ENCODE assay signal across 7 mouse cellular contexts in genomic region chr5:103211101-103211848, GRCm38 (mm10). TPM values are rescaled to one million over a fixed set of nuclear protein-coding genes. Genes with fewer than 3 reads are reported as not detected.
DNase-seq lines count a peak whose midpoint lies in the region; ATAC-seq lines count a peak whose summit lies in the region.

TSS of gene Mapk10 (minus strand) at chr5:103211334.

- no peaks in the 10 kb centered on the region for H3K27me3 ChIP-seq in embryonic facial prominence, embryonic 12.5 days
- H3K27me3 ChIP-seq in heart, embryonic 12.5 days (replicated peaks), result no peaks in the 10 kb centered on the region
- peaks cover 12% of the 10 kb centered on the region; the same call in 1 of the 2 replicates for H3K27me3 ChIP-seq in limb, embryonic 10.5 days (ENCODE audit: low read depth, poor library complexity, severe bottlenecking)
- no peaks in the 10 kb centered on the region for H3K27me3 ChIP-seq in neural tube, embryonic 15.5 days (replicated peaks)

- no peaks in the 10 kb centered on the region for H3K4me1 ChIP-seq in embryonic facial prominence, embryonic 12.5 days
- 0 out of 2 replicates have a peak, but pooled peaks cover 3% of the 10 kb centered on the region for H3K4me1 ChIP-seq in heart, embryonic 12.5 days (replicated peaks)
- peaks cover 7% of the 10 kb centered on the region for H3K4me1 ChIP-seq in limb, embryonic 10.5 days
- H3K4me1 ChIP-seq in neural tube, embryonic 15.5 days, result peaks cover 25% of the 10 kb centered on the region

- no peak within 1 kb of the TSS for H3K9ac ChIP-seq in embryonic facial prominence, embryonic 12.5 days
- peak within 1 kb of the TSS; percentile 23; the same call in 1 of the 2 replicates for H3K9ac ChIP-seq in heart, embryonic 12.5 days
- H3K9ac ChIP-seq in neural tube, embryonic 15.5 days (replicated peaks), result peak within 1 kb of the TSS; percentile 69

- no peak within 1 kb of the TSS for H3K27ac ChIP-seq in embryonic facial prominence, embryonic 12.5 days
- no peak within 1 kb of the TSS for H3K27ac ChIP-seq in heart, embryonic 12.5 days (ENCODE audit: poor library complexity, severe bottlenecking)
- no peak within 1 kb of the TSS for H3K27ac ChIP-seq in limb, embryonic 10.5 days
- H3K27ac ChIP-seq in neural tube, embryonic 15.5 days (replicated peaks), result peak within 1 kb of the TSS; percentile 89

- H3K9me3 ChIP-seq in embryonic facial prominence, embryonic 12.5 days, result no peaks in the 10 kb centered on the region
- H3K9me3 ChIP-seq in heart, embryonic 12.5 days (replicated peaks), result peaks cover 4% of the 10 kb centered on the region; the same call in 1 of the 2 replicates
- H3K9me3 ChIP-seq in limb, embryonic 10.5 days (replicated peaks), result no peaks in the 10 kb centered on the region
- H3K9me3 ChIP-seq in neural tube, embryonic 15.5 days (replicated peaks), result 0 out of 2 replicates have a peak, but pooled peaks cover 3% of the 10 kb centered on the region

- DNase-seq in brain, embryonic 18.5 days (ENCODE audit: low read depth, low spot score), result peak; percentile 94
- peak; percentile 42 for DNase-seq in kidney, adult 9 months
- DNase-seq in limb, embryonic 10.5 days (ENCODE audit: low spot score), result peak; percentile 55
- no peak for DNase-seq in spleen, postnatal 14 days (ENCODE audit: low spot score in 2 of 2)

- peak within 1 kb of the TSS; percentile 28 for H3K4me3 ChIP-seq in embryonic facial prominence, embryonic 12.5 days
- peak within 1 kb of the TSS; percentile 28 for H3K4me3 ChIP-seq in heart, embryonic 12.5 days
- peak within 1 kb of the TSS; percentile 42 for H3K4me3 ChIP-seq in limb, embryonic 10.5 days
- peak within 1 kb of the TSS; percentile 60 for H3K4me3 ChIP-seq in neural tube, embryonic 15.5 days (replicated peaks)

- 11% methylated on average over 12 of the region's 16 CpGs for WGBS in embryonic facial prominence, embryonic 12.5 days
- 12% methylated on average over 15 of the region's 16 CpGs for WGBS in heart, embryonic 12.5 days
- 13% methylated on average over 16 of the region's 16 CpGs for WGBS in limb, embryonic 10.5 days
- 6% methylated on average over 16 of the region's 16 CpGs for WGBS in neural tube, embryonic 15.5 days

- H3K36me3 ChIP-seq in embryonic facial prominence, embryonic 12.5 days, result no peaks in the 10 kb centered on the region
- no peaks in the 10 kb centered on the region for H3K36me3 ChIP-seq in heart, embryonic 12.5 days
- no peaks in the 10 kb centered on the region for H3K36me3 ChIP-seq in limb, embryonic 10.5 days
- no peaks in the 10 kb centered on the region for H3K36me3 ChIP-seq in neural tube, embryonic 15.5 days

- peak; percentile 99 for ATAC-seq in embryonic facial prominence, embryonic 12.5 days (ENCODE audit: insufficient number of reproducible peaks, insufficient read depth, low FRiP score, low TSS enrichment)
- ATAC-seq in heart, embryonic 12.5 days (ENCODE audit: insufficient number of reproducible peaks, low FRiP score), result peak; percentile 80
- ATAC-seq in neural tube, embryonic 15.5 days (ENCODE audit: low FRiP score), result peak; percentile 97

- peak within 1 kb of the TSS; percentile 46 for H3K4me2 ChIP-seq in embryonic facial prominence, embryonic 12.5 days (replicated peaks)
- H3K4me2 ChIP-seq in heart, embryonic 12.5 days, result peak within 1 kb of the TSS; percentile 65
- H3K4me2 ChIP-seq in neural tube, embryonic 15.5 days, result peak within 1 kb of the TSS; percentile 63

RNA-seq across cellular contexts. Expression of gene Mapk10, which starts in this region (rescaled TPM):
- polyA plus RNA-seq in embryonic facial prominence, embryonic 12.5 days (2016; fragmentation: Nextera tagmentation; extraction: Ambion mirVana), result 4.3 and 6.1 TPM in 2 replicates
- polyA plus RNA-seq in heart, embryonic 12.5 days (2016; fragmentation: Nextera tagmentation; extraction: Ambion mirVana), result 0.31 and 0.49 TPM in 2 replicates
- 0.51 and 0.72 TPM in 2 replicates for polyA plus RNA-seq in limb, embryonic 10.5 days (2016; fragmentation: Nextera tagmentation; extraction: Ambion mirVana)
- 78.7 and 90.3 TPM in 2 replicates for polyA plus RNA-seq in neural tube, embryonic 15.5 days (2015; fragmentation: Nextera tagmentation; extraction: Ambion mirVana)

Comparison
In these comparisons a context has a peak if more than half of its experiments do, and no peak if none do; other contexts are left out.
1. RNA of gene Mapk10 (polyA plus RNA-seq): 78.7 to 90.3 TPM in neural tube, embryonic 15.5 days; 4.3 to 6.1 TPM in embryonic facial prominence, embryonic 12.5 days, 0.51 to 0.72 TPM in limb, embryonic 10.5 days and 0.31 to 0.49 TPM in heart, embryonic 12.5 days; every median in the first group is over 10 times any median in the second.
2. Peak in ATAC-seq, H3K4me3 ChIP-seq, H3K9ac ChIP-seq and H3K4me2 ChIP-seq in heart, embryonic 12.5 days; RNA of the gene not detected or under 1 TPM.
3. Peak in DNase-seq and H3K4me3 ChIP-seq in limb, embryonic 10.5 days; RNA of the gene not detected or under 1 TPM.
4. DNase-seq: peak in brain, embryonic 18.5 days (single experiment) and kidney, adult 9 months (single experiment); none in spleen, postnatal 14 days (0 of 2).
5. Peak in every context shown above with its lines, with median percentiles within 50 percentile points of each other: ATAC-seq, H3K4me2 ChIP-seq and H3K4me3 ChIP-seq.